Mouse (Mus musculus): ENCODE measurements around the gene Fam83f.

- TF ChIP-seq POLR2A (IDR thresholded peaks at IDR 0.05; ENCODE audit: insufficient read depth, low read depth, low read length) (no peak), CTCF (IDR thresholded peaks at IDR 0.05) (peak; percentile 85)
Measured at GRCm38 (mm10) chr15:80694125-80694910, 22.7 kb downstream of the Fam83f start.
